10 mouse cellular contexts compared by ENCODE assay signal in genomic region chr4:150659926-150660610, GRCm38 (mm10). TPM values are rescaled to one million over a fixed set of nuclear protein-coding genes. Genes with fewer than 3 reads are reported as not detected.
DNase-seq lines count a peak whose midpoint lies in the region; ATAC-seq and TF ChIP-seq lines count a peak whose summit lies in the region.
"Had no signal": no experiment of that assay in that cellular context is flagged by ENCODE, and none has a peak within 500 bp of the region (broad histone marks: within the 10 kb centered on the region; RNA-seq: fewer than 3 reads in every experiment).

No protein-coding gene starts in this region.

- no peak overlapping the region for H3K4me3 ChIP-seq in embryonic facial prominence, embryonic 11.5 days (ENCODE audit: low read depth, low read length)
- H3K4me3 ChIP-seq in embryonic facial prominence, embryonic 10.5 days: no peak overlapping the region
- H3K4me3 ChIP-seq in liver, embryonic 11.5 days (ENCODE audit: low read depth, low read length): no peak overlapping the region
- no peak overlapping the region for H3K4me3 ChIP-seq in stomach, postnatal 0 days (ENCODE audit: low read depth, low read length)
- H3K4me3 ChIP-seq: liver, embryonic 15.5 days had no signal

- H3K36me3 ChIP-seq in embryonic facial prominence, embryonic 11.5 days (replicated peaks; ENCODE audit: control insufficient read depth, insufficient read depth, low read depth, low read length): no peaks in the 10 kb centered on the region
- H3K36me3 ChIP-seq in embryonic facial prominence, embryonic 10.5 days (replicated peaks): no peaks in the 10 kb centered on the region
- no peaks in the 10 kb centered on the region for H3K36me3 ChIP-seq in liver, embryonic 11.5 days (ENCODE audit: control insufficient read depth, insufficient read depth, low read length)
- H3K36me3 ChIP-seq in stomach, postnatal 0 days (ENCODE audit: control insufficient read depth, insufficient read depth, low read length): no peaks in the 10 kb centered on the region
- H3K36me3 ChIP-seq: liver, embryonic 15.5 days had no signal

- peak; percentile 52 for TF ChIP-seq CTCF in stomach, postnatal 0 days (IDR thresholded peaks at IDR 0.05; ENCODE audit: low read depth)

- no peak for ATAC-seq in embryonic facial prominence, embryonic 11.5 days (replicated peaks; ENCODE audit: insufficient number of reproducible peaks, low FRiP score, low TSS enrichment, low read depth)
- ATAC-seq in liver, embryonic 11.5 days (replicated peaks; ENCODE audit: low FRiP score): no peak
- ATAC-seq in stomach, postnatal 0 days (ENCODE audit: low FRiP score, low TSS enrichment): no peak

- no peaks in the 10 kb centered on the region for H3K27me3 ChIP-seq in embryonic facial prominence, embryonic 11.5 days (ENCODE audit: control insufficient read depth, insufficient read depth, low read length)
- peaks cover 29% of the 10 kb centered on the region for H3K27me3 ChIP-seq in embryonic facial prominence, embryonic 10.5 days (replicated peaks; ENCODE audit: low read depth, poor library complexity, severe bottlenecking)
- H3K27me3 ChIP-seq in liver, embryonic 11.5 days (replicated peaks; ENCODE audit: control insufficient read depth, insufficient read depth, low read length): peaks cover 13% of the 10 kb centered on the region
- H3K27me3 ChIP-seq in stomach, postnatal 0 days (ENCODE audit: control insufficient read depth, insufficient read depth, low read length): no peaks in the 10 kb centered on the region

- H3K9ac ChIP-seq in embryonic facial prominence, embryonic 11.5 days (replicated peaks; ENCODE audit: low read length): no peak overlapping the region
- no peak overlapping the region for H3K9ac ChIP-seq in liver, embryonic 11.5 days (ENCODE audit: low read depth, low read length)
- H3K9ac ChIP-seq in stomach, postnatal 0 days (ENCODE audit: low read length): no peak overlapping the region
- H3K9ac ChIP-seq: liver, embryonic 15.5 days had no signal

- WGBS in embryonic facial prominence, embryonic 11.5 days: 75% methylated on average over 9 of the region's 9 CpGs
- 75% methylated on average over 9 of the region's 9 CpGs for WGBS in embryonic facial prominence, embryonic 10.5 days
- 64% methylated on average over 9 of the region's 9 CpGs for WGBS in liver, embryonic 11.5 days
- WGBS in stomach, postnatal 0 days: 69% methylated on average over 9 of the region's 9 CpGs

- DNase-seq in embryonic facial prominence, embryonic 11.5 days (ENCODE audit: low spot score): peak; percentile 27
- DNase-seq in embryonic facial prominence, embryonic 10.5 days (ENCODE audit: low spot score): no peak
- peak; percentile 29 for DNase-seq in liver
- no peak for DNase-seq in liver, embryonic 11.5 days (ENCODE audit: low spot score)
- DNase-seq in adrenal gland, postnatal 36 days: peak; percentile 44 to 59
- DNase-seq in stomach, postnatal 0 days (ENCODE audit: low spot score): no peak
- no peak for DNase-seq in frontal cortex, adult 2 months (ENCODE audit: extremely low spot score in 1 of 2, low spot score in 1 of 2)
- DNase-seq in cerebellum, postnatal 14 days: no peak

- H3K4me1 ChIP-seq in embryonic facial prominence, embryonic 11.5 days (ENCODE audit: control insufficient read depth, insufficient read depth, low read length): no peaks in the 10 kb centered on the region
- peaks cover 22% of the 10 kb centered on the region for H3K4me1 ChIP-seq in embryonic facial prominence, embryonic 10.5 days
- H3K4me1 ChIP-seq in liver, embryonic 11.5 days (replicated peaks; ENCODE audit: control insufficient read depth, insufficient read depth, low read length): peaks cover 6% of the 10 kb centered on the region; the same call in 1 of the 2 replicates
- H3K4me1 ChIP-seq in stomach, postnatal 0 days (replicated peaks; ENCODE audit: control insufficient read depth, insufficient read depth): no peaks in the 10 kb centered on the region
- H3K4me1 ChIP-seq: liver, embryonic 15.5 days had no signal

- no peak for TF ChIP-seq EP300 in stomach, postnatal 0 days (optimal IDR thresholded peaks at IDR 0.05)

- no peaks in the 10 kb centered on the region for H3K9me3 ChIP-seq in embryonic facial prominence, embryonic 11.5 days (replicated peaks; ENCODE audit: control insufficient read depth, low read length)
- 0 out of 2 replicates have a peak, but pooled peaks cover 4% of the 10 kb centered on the region for H3K9me3 ChIP-seq in embryonic facial prominence, embryonic 10.5 days
- peaks cover 4% of the 10 kb centered on the region; the same call in 1 of the 2 replicates for H3K9me3 ChIP-seq in liver, embryonic 11.5 days (ENCODE audit: control insufficient read depth, low read length)
- H3K9me3 ChIP-seq in stomach, postnatal 0 days (ENCODE audit: control insufficient read depth, low read length): no peaks in the 10 kb centered on the region

- no peak overlapping the region for H3K4me2 ChIP-seq in embryonic facial prominence, embryonic 11.5 days (ENCODE audit: low read depth, low read length)
- no peak overlapping the region for H3K4me2 ChIP-seq in liver, embryonic 11.5 days
- H3K4me2 ChIP-seq in stomach, postnatal 0 days (replicated peaks; ENCODE audit: low read depth): no peak overlapping the region
- H3K4me2 ChIP-seq: liver, embryonic 15.5 days had no signal

- no peak overlapping the region for H3K27ac ChIP-seq in embryonic facial prominence, embryonic 11.5 days (replicated peaks; ENCODE audit: low read depth, low read length)
- no peak overlapping the region for H3K27ac ChIP-seq in embryonic facial prominence, embryonic 10.5 days (replicated peaks)
- H3K27ac ChIP-seq in liver, embryonic 11.5 days (ENCODE audit: low read depth, low read length): no peak overlapping the region
- no peak overlapping the region for H3K27ac ChIP-seq in stomach, postnatal 0 days (replicated peaks)
- H3K27ac ChIP-seq: liver, embryonic 15.5 days had no signal

RNA-seq across cellular contexts. Expression of gene Slc45a1, which starts 8.1 kb away (rescaled TPM):
- 0.86 and 0.98 TPM in 2 replicates for polyA plus RNA-seq in embryonic facial prominence, embryonic 11.5 days (2014; fragmentation: Nextera tagmentation; extraction: Ambion mirVana)
- 1.4 and 1.7 TPM in 2 replicates for polyA plus RNA-seq in embryonic facial prominence, embryonic 10.5 days (2016; fragmentation: Nextera tagmentation; extraction: Ambion mirVana)
- 0.04 and 0.05 TPM in 2 replicates for polyA plus RNA-seq in liver, embryonic 11.5 days (2014; fragmentation: Nextera tagmentation; extraction: Ambion mirVana)
- total RNA-seq in adrenal gland, postnatal 36 days (2021): under 1 TPM; 0.73 to 0.79 TPM
- polyA plus RNA-seq in stomach, postnatal 0 days (2015; fragmentation: Nextera tagmentation; extraction: Ambion mirVana): 0.63 and 0.64 TPM in 2 replicates
- 32.3 and 34.6 TPM in 2 replicates for polyA plus RNA-seq in frontal cortex, adult 2 months (2012; rRNA removed)
- total RNA-seq: neutrophil, adult 5-6 weeks had no signal
- polyA plus RNA-seq: liver, embryonic 15.5 days had no signal

Comparison
In these comparisons a context has a peak if more than half of its experiments do, and no peak if none do; other contexts are left out.
1. DNase-seq: peak in embryonic facial prominence, embryonic 11.5 days (single experiment), liver (single experiment) and adrenal gland, postnatal 36 days (2 of 2); none in embryonic facial prominence, embryonic 10.5 days (single experiment), liver, embryonic 11.5 days (single experiment), stomach, postnatal 0 days (single experiment), frontal cortex, adult 2 months (0 of 2) and cerebellum, postnatal 14 days (0 of 2).
2. RNA of gene Slc45a1, which starts 8.1 kb away (polyA plus RNA-seq): 32.3 to 34.6 TPM in frontal cortex, adult 2 months; 1.4 to 1.7 TPM in embryonic facial prominence, embryonic 10.5 days, 0.86 to 0.98 TPM in embryonic facial prominence, embryonic 11.5 days, 0.63 to 0.64 TPM in stomach, postnatal 0 days and 0.04 to 0.05 TPM in liver, embryonic 11.5 days; every median in the first group is over 10 times any median in the second.